Mouse (Mus musculus): ENCODE measurements around the gene Clstn1. TPM values are rescaled to one million over a fixed set of nuclear protein-coding genes. Genes with fewer than 3 reads are reported as not detected.
A peak's percentile ranks its signal among the peaks of the same experiment; 100 is the strongest.

Gene Clstn1
- polyA plus RNA-seq, 1 experiment from 2014 or later, result 7.8 TPM

DNA sequence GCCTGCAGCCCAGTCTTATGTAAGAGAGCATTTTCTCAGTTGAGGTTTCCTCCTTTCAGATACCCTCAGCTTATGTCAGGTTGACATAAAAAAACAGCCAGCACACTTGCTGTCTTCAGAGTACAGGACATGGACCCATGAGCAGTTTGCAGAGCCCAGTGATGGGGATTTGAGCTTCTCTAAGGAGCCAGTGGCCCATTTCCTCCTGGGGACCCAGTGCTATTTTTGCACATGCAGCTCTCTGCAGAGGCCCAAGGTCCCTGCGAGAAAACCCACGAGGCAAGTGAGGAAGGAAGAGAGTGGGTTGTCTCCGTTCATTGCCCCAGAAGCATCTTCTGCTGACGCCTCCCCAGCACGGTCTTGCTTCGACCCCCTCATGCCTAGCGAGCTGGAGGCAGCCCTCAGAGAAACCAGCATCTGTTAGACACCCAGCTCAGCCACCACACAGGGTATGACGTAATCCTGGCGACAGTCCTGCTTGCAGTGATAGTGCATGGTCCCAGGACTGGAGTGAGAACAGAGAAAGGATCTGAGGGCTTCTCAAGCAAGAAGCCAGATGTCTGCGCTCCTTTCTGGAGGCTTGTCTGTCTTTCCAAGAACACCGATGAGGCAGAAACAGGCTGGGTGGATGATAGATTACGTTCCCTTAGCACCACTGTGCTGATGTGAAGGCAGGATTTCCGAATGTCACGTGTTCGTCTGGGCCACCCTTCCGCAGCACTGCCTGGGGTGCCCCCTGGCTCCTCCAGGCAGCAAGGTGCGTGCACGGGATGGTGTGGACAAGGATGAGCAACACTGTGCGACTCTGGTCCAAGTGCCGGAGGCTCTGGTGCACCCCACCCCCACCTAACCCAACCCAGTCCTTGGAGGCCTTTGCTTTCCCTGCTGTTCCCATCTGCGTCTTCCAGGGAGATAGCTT lies 24.0 kb upstream of the Clstn1 start:
- no peak for DNase-seq (ENCODE audit: low spot score)
- peak overlapping the region; percentile 36; the same call in 1 of the 2 replicates for H3K27ac ChIP-seq (ENCODE audit: low read depth, low read length)
- H3K9ac ChIP-seq (ENCODE audit: low read depth, low read length), result no peak overlapping the region
- H3K27me3 ChIP-seq (replicated peaks; ENCODE audit: control insufficient read depth, insufficient read depth, low read length), result peaks cover 3% of the 10 kb centered on the region; the same call in 1 of the 2 replicates
- WGBS, result 51% methylated on average over 21 of the region's 21 CpGs
- peaks cover 8% of the 10 kb centered on the region; the same call in 1 of the 2 replicates for H3K4me1 ChIP-seq (replicated peaks; ENCODE audit: control insufficient read depth, insufficient read depth, low read length)
- H3K36me3 ChIP-seq (ENCODE audit: control insufficient read depth, insufficient read depth, low read length), result no peaks in the 10 kb centered on the region
- 0 out of 2 replicates have a peak overlapping the region, but pooled peaks have one; percentile 7 for H3K4me2 ChIP-seq
- H3K9me3 ChIP-seq (ENCODE audit: control insufficient read depth, low read length), result no peaks in the 10 kb centered on the region
- peak; percentile 60; the same call in 1 of the 2 replicates for ATAC-seq (replicated peaks; ENCODE audit: low FRiP score)
- no peak overlapping the region for H3K4me3 ChIP-seq (ENCODE audit: low read depth, low read length)

DNA sequence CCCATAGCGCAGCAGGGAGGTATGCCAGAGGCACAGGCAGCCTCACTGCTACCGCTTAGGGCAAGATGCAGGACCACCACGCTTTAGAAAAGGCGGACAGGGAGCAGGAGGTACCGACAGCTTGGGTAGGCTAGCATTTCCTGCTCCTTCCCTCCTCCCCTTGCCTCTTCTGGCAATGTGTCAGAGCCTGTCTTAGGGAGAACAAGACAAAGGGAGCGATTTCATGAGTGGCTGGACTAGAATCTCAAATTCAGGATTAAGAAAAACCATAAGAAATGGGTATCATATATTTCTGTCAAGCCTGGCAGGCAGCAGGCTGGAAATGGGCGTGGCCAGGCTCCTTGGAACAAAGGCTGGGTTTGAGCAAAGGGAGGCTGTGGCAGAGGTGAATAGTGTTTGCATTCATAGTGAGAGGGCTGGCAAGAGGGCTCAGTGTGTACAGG lies 23.3 kb upstream of the Clstn1 start:
- peaks cover 3% of the 10 kb centered on the region; the same call in 1 of the 2 replicates for H3K27me3 ChIP-seq (replicated peaks; ENCODE audit: control insufficient read depth, insufficient read depth, low read length)
- no peaks in the 10 kb centered on the region for H3K36me3 ChIP-seq (ENCODE audit: control insufficient read depth, insufficient read depth, low read length)
- 0 out of 2 replicates have a peak overlapping the region, but pooled peaks have one; percentile 36 for H3K27ac ChIP-seq (ENCODE audit: low read depth, low read length)
- WGBS, result 46% methylated on average over 7 of the region's 7 CpGs
- no peaks in the 10 kb centered on the region for H3K9me3 ChIP-seq (ENCODE audit: control insufficient read depth, low read length)
- 0 out of 2 replicates have a peak overlapping the region, but pooled peaks have one; percentile 7 for H3K4me2 ChIP-seq
- no peak for DNase-seq (ENCODE audit: low spot score)
- H3K4me3 ChIP-seq (ENCODE audit: low read depth, low read length), result no peak overlapping the region
- H3K4me1 ChIP-seq (replicated peaks; ENCODE audit: control insufficient read depth, insufficient read depth, low read length), result peaks cover 12% of the 10 kb centered on the region
- ATAC-seq (replicated peaks; ENCODE audit: low FRiP score), result no peak
- H3K9ac ChIP-seq (ENCODE audit: low read depth, low read length), result no peak overlapping the region

DNA sequence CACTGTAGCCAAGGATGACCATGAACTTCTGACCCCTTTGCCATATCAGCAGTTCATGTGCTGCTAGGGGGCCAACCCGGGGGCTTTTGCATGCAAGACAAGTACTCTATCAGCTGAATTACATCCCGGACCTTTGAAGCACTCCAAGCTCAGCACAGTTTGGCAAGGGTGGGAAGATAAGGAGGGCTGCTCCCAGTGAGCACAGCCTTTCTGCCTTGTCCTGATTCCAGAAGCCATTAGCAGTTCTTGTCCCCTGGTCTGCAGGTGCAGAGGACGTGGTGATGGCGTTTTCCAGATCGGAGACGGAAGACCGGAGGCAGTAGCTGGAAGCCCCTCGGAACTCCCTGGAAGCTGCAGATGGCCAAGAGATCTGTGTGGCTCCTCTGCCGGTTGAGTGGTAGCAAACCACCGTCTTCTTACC lies 22.3 kb upstream of the Clstn1 start:
- no peaks in the 10 kb centered on the region for H3K36me3 ChIP-seq (ENCODE audit: control insufficient read depth, insufficient read depth, low read length)
- ATAC-seq (replicated peaks; ENCODE audit: low FRiP score), result no peak
- no peak overlapping the region for H3K4me3 ChIP-seq (ENCODE audit: low read depth, low read length)
- H3K4me2 ChIP-seq, result no peak overlapping the region
- no peak overlapping the region for H3K27ac ChIP-seq (ENCODE audit: low read depth, low read length)
- no peak overlapping the region for H3K9ac ChIP-seq (ENCODE audit: low read depth, low read length)
- 67% methylated on average over 10 of the region's 10 CpGs for WGBS
- H3K9me3 ChIP-seq (ENCODE audit: control insufficient read depth, low read length), result no peaks in the 10 kb centered on the region
- peaks cover 12% of the 10 kb centered on the region for H3K4me1 ChIP-seq (replicated peaks; ENCODE audit: control insufficient read depth, insufficient read depth, low read length)
- H3K27me3 ChIP-seq (replicated peaks; ENCODE audit: control insufficient read depth, insufficient read depth, low read length), result peaks cover 3% of the 10 kb centered on the region; the same call in 1 of the 2 replicates
- no peak for DNase-seq (ENCODE audit: low spot score)

DNA sequence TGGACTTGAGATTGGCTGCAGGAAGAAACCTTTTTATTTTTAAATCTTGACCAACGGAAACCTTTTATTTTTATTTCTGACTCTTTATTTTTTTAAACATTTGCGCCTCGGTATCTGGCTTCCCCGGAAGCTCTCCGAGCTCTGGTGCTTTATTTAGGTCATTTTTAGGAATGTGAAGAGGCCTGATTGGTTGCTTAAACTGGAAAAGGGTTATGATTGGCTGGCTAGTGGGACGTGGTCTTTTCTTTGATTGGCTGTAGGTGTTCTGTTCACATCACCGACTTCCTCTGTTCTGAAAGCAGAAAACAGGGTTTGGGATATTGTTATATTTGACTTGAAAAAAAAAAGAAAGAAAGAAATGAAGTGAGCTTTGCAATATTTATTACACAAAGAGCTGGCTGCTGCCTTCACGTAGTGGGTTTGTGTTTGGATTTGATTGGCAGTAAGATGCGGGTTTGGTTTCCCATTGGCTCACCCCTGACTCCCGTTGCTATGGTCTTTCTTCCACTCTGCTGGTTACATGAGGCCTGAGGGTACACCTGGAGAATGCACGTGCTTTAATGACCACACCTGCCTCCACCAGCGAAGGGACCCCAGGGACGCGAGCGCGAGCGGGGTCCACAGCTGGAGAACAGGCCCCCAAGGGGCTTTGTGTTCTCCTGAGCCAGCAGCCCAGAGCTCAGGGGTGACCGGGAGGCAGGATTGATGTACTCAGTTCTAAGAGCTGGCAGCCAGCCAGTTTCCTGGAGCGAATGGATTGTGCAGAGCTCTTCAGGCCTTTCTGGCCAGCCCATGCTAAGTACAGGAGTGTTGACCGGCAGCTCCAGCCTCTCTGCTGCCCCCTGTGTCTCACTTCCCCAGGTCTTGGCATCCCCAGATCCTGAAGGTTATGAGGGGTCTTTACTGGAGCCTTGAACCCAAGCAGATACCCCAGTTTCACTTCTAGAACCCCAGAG lies 21.5 kb upstream of the Clstn1 start:
- Histone ChIP-seq H3K36me3 (ENCODE audit: control insufficient read depth, insufficient read depth, low read length) (no peaks in the 10 kb centered on the region), H3K4me1 (replicated peaks; ENCODE audit: control insufficient read depth, insufficient read depth, low read length) (peaks cover 12% of the 10 kb centered on the region), H3K4me3 (ENCODE audit: low read depth, low read length) (no peak overlapping the region), H3K27me3 (replicated peaks; ENCODE audit: control insufficient read depth, insufficient read depth, low read length) (peaks cover 3% of the 10 kb centered on the region; the same call in 1 of the 2 replicates), H3K27ac (ENCODE audit: low read depth, low read length) (no peak overlapping the region), H3K4me2 (no peak overlapping the region), H3K9me3 (ENCODE audit: control insufficient read depth, low read length) (no peaks in the 10 kb centered on the region), H3K9ac (ENCODE audit: low read depth, low read length) (no peak overlapping the region)
- DNase-seq (ENCODE audit: low spot score) (no peak), ATAC-seq (replicated peaks; ENCODE audit: low FRiP score) (no peak)
- 66% methylated on average over 20 of the region's 20 CpGs for WGBS

DNA sequence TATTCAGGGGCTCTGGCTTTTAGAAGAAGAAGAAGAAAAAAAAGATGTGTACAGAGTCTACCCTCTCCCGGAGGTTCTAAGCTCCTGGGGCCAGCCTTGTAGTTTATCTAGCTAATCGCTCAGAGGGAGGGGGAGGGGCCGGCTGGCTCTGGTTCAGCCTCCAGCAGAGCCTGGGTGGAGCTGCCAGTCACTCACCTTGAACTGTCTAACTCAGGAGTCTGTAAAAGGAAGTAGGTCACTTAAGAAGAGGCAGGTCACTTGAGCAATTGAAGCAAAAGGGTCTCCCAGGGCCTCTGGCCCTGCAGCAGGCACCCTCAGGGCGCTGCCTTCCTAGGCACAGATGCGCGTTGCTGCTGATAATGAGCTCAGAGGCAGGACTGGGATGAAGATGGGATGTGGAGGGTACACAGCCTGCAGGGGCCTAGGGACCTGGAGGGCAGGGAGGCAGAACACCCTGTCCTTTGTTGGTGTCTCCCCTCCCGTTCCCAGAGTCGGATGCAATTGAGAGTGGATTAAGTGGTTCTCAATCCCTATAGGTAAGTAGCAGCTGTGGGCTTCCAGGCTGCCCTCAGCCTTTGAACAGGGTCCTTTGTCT lies 18.7 kb upstream of the Clstn1 start:
- H3K4me3 ChIP-seq (ENCODE audit: low read depth, low read length), result no peak overlapping the region; the same call in 1 of the 2 replicates
- H3K27ac ChIP-seq (ENCODE audit: low read depth, low read length), result no peak overlapping the region
- no peaks in the 10 kb centered on the region for H3K36me3 ChIP-seq (ENCODE audit: control insufficient read depth, insufficient read depth, low read length)
- ATAC-seq (replicated peaks; ENCODE audit: low FRiP score) (0 out of 2 replicates have a peak, but pooled peaks have one; percentile 45), DNase-seq (ENCODE audit: low spot score) (peak; percentile 48)
- 21% methylated on average over 8 of the region's 8 CpGs for WGBS
- no peak overlapping the region for H3K9ac ChIP-seq (ENCODE audit: low read depth, low read length)
- no peaks in the 10 kb centered on the region for H3K9me3 ChIP-seq (ENCODE audit: control insufficient read depth, low read length)
- H3K4me2 ChIP-seq, result no peak overlapping the region
- peaks cover 3% of the 10 kb centered on the region; the same call in 1 of the 2 replicates for H3K27me3 ChIP-seq (replicated peaks; ENCODE audit: control insufficient read depth, insufficient read depth, low read length)
- H3K4me1 ChIP-seq (replicated peaks; ENCODE audit: control insufficient read depth, insufficient read depth, low read length), result peaks cover 8% of the 10 kb centered on the region

DNA sequence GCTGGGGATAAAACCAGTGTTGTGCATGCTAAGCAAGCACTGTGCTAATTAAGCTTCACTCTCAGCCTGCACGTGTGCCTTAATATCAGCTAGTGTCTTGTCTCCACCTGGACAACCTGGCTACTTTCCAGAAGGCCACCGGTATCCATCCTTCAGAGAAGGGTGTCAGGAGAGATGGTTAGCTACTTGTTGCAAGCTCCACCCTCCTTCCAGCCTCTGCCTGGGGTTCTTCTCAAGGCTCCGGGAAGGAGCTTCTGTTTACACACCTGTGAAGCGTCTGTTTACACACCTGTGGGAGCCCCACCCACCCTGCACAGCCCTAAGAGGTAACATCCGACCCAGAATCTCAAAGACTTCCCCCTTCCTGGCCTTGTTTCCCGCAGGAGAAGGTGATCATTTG lies 17.6 kb upstream of the Clstn1 start:
- Histone ChIP-seq H3K9ac (ENCODE audit: low read depth, low read length) (no peak overlapping the region), H3K4me1 (replicated peaks; ENCODE audit: control insufficient read depth, insufficient read depth, low read length) (peaks cover 4% of the 10 kb centered on the region; the same call in 1 of the 2 replicates), H3K4me3 (ENCODE audit: low read depth, low read length) (no peak overlapping the region), H3K9me3 (ENCODE audit: control insufficient read depth, low read length) (no peaks in the 10 kb centered on the region), H3K27me3 (replicated peaks; ENCODE audit: control insufficient read depth, insufficient read depth, low read length) (0 out of 2 replicates have a peak, but pooled peaks cover 2% of the 10 kb centered on the region), H3K36me3 (ENCODE audit: control insufficient read depth, insufficient read depth, low read length) (no peaks in the 10 kb centered on the region), H3K27ac (ENCODE audit: low read depth, low read length) (no peak overlapping the region), H3K4me2 (no peak overlapping the region)
- 48% methylated on average over 6 of the region's 6 CpGs for WGBS
- DNase-seq (ENCODE audit: low spot score) (no peak), ATAC-seq (replicated peaks; ENCODE audit: low FRiP score) (no peak)

DNA sequence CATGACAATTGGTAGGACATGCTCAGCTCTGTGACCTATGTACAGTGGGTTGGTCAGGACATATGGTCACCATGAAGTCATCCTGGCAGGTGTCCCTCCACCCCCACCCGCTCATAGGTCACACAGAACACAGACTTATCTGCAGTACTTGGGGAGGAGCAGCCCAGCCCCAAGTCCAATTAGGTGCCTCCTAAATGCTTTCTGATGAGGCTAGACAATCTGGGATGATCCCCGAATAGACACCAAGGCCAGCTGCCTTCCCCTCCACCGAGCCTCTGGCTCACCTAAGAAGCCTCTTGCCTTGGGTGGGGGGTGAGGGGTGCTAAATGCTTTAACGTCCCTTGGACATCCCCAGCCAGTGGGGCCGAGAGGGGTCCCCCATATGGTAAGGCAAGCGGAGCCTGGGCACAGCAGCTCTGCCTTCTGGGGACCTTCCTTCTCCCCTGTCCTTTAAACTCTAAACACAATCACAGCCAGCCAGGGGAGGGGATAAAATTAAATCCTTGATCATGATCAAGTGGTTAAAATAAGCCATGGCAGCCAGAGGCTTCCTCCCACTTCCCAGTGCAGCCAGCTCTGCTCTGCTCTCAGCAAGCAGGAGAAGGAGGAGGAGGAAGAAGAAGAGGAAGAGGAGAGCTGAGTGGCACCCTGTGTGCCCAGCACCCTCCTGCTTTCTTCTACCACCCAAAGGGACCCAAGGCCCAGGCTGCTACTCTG lies 16.3 kb upstream of the Clstn1 start:
- ATAC-seq (replicated peaks; ENCODE audit: low FRiP score) (no peak), DNase-seq (ENCODE audit: low spot score) (no peak)
- Histone ChIP-seq H3K9me3 (ENCODE audit: control insufficient read depth, low read length) (no peaks in the 10 kb centered on the region), H3K4me2 (no peak overlapping the region), H3K27me3 (replicated peaks; ENCODE audit: control insufficient read depth, insufficient read depth, low read length) (peaks cover 2% of the 10 kb centered on the region; the same call in 1 of the 2 replicates), H3K36me3 (ENCODE audit: control insufficient read depth, insufficient read depth, low read length) (no peaks in the 10 kb centered on the region), H3K9ac (ENCODE audit: low read depth, low read length) (no peak overlapping the region), H3K4me1 (replicated peaks; ENCODE audit: control insufficient read depth, insufficient read depth, low read length) (peaks cover 4% of the 10 kb centered on the region; the same call in 1 of the 2 replicates), H3K4me3 (ENCODE audit: low read depth, low read length) (no peak overlapping the region), H3K27ac (ENCODE audit: low read depth, low read length) (no peak overlapping the region)
- WGBS, result 74% methylated on average over 6 of the region's 6 CpGs

All from liver, embryonic 11.5 days (tissue).